Mouse (Mus musculus) brain, embryonic 14.5 days (tissue): ENCODE data around the gene Cyp1a1. TPM values are rescaled to one million over a fixed set of nuclear protein-coding genes. Genes with fewer than 3 reads are reported as not detected.

ENCODE experiments used
- DNase-seq: peaks from one replicate; pipeline ENCODE4 v3.0.0-alpha.2; 2011; ENCODE audit warnings: low read depth
- CTCF ChIP-seq: fragments of 200-500 bp; IDR thresholded peaks from 2 replicates; pipeline ENCODE4 v1.5.1; 2012; ENCODE audit warnings: inconsistent platforms, mild to moderate bottlenecking, moderate library complexity, borderline replicate concordance; ENCODE audit not compliant: insufficient read depth, insufficient read length; ENCODE audit errors: extremely low read depth
- POLR2A ChIP-seq: fragments of 200-500 bp; IDR thresholded peaks from 2 replicates; pipeline ENCODE4 v1.6.1; 2012; ENCODE audit warnings: mild to moderate bottlenecking, inconsistent platforms, borderline replicate concordance; ENCODE audit not compliant: poor library complexity, insufficient read depth, insufficient read length, severe bottlenecking; ENCODE audit errors: extremely low read depth
- polyA plus RNA-seq: library from polyadenylated mRNA; depleted of rRNA; stranded (reverse); fragments of >200 nt; gene quantifications from 2 replicates; pipeline ENCODE4 v1.2.3, GENCODE M21; 2012

Cyp1a1 gene
- polyA plus RNA-seq, 1 experiment = 0.14 TPM

DNA sequence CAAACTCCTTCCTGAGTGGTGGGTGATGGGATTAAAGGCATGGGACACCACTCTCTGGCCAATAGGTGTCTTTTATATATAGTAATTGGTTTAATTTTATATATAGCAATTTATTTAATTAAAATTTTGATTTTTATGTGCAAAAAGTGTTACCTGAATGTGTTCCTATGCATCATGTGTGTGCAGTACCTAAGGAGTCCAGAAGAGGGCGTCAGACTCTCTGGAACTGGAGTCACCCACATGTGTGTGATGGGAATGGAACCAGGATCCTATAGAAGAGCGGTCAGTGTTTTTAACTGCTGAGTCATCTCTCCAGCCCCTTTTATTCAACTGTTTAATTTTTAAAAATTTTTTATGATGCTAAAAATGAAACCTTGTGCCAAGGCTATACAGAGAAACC is 24.5 kb downstream of the Cyp1a1 start:
- DNase-seq = no peak
- TF ChIP-seq POLR2A (no peak), CTCF (peak; percentile 36; the same call in 1 of the 2 replicates)

DNA sequence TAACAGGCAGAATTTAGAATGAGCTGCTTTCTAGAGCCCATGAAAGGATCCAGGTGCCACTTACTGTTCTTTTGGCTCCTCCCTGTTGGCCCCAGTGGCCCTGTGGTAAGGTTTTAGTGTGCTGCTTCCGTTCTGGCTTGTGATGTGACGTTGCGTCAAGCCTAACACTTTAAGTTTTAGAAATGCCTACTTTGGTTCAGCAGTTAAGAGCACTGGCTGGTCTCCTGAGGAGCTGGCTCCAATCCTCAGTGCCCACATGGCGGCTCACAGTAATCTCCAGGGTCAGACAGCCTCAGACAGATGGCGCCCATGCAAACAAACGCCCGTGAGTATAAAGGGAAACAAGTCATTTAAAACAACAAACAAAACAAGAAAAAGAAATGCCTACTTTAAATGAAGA is 30.7 kb downstream of the Cyp1a1 start:
- TF ChIP-seq CTCF (no peak), POLR2A (no peak)
- DNase-seq = peak; percentile 27

DNA sequence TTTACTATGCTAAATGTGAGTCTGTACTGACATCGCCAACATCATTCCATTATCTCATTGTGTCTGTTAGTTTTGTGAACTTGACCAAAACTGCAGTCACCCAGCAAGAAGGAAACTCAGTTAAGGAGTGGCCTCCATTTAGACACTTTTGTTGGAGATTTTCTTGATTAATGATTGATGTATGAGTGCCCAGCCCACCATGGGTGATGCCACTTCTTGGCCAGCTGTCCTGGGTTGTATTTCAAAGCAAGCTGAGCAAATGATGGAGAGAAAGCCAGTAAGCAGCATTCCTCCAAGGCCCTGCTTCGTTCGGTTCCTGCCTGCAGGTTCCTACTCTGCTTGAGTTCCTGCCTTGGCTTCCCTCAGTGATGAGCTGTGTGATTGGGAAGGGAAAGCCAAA is 33.0 kb downstream of the Cyp1a1 start:
- DNase-seq = no peak
- no peak for TF ChIP-seq POLR2A
- TF ChIP-seq CTCF = no peak

DNA sequence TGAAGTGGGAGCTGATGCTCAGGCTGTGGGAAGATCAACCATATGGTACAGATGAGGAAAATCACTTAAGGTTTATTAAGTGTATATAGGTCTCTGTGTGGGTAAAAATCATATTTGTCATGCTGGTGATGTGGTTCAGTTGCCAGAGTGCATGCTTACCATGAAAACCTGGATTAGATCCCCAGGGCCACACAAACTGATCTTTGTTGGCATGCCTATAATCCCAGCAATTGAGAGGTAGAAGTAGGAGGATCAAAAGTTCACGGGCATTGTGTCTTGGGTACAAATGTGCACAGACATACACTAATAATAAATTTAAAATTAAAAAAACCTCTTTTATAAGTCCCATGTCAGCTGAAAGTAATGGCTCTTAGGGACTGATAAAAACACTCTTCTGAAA is 34.6 kb downstream of the Cyp1a1 start:
- no peak for DNase-seq
- no peak for TF ChIP-seq POLR2A
- no peak for TF ChIP-seq CTCF

DNA sequence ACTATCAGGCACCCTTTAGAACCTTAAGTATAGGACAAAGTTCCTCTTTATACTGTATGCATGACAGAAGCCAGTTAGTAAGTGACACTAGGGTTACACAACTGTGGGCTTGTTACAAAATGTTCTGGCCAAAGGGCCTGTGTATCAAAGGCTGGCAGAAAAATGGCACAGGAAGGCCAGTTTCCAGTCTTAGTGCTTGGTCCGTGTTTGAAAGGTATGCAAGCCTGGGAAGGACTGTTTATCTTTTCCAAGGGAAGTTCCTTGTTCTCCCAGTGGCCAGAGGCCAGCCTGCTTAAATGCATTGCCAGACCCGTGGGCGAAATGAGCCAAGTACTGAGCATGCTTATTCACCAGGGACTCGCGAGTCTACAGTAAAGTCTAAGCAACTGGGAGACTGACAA is 35.6 kb downstream of the Cyp1a1 start:
- peak; percentile 33 for DNase-seq

DNA sequence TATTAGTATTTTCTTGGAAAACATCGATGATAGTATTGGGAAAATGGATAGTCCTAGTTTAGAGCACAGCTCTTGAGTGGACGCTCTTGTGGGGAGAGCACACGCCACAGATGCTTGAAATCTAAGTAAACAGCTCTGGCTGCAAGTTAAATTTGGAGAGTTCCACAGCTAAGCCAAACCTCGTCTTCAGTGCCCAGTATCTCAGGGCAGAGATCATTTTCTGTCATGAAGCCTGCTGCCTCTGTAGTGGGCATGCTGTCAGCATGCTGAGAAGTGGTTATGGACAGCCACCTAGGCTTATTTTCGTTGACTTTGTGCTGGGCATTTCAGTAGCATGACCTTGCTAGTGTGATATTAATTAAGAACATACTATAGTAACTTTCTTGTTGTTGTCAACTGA is 36.1 kb downstream of the Cyp1a1 start:
- DNase-seq = no peak
- no peak for TF ChIP-seq CTCF
- no peak for TF ChIP-seq POLR2A

More for the DNA sequence above, 35.6 kb downstream of the Cyp1a1 start:
- TF ChIP-seq POLR2A (no peak), CTCF (no peak)

DNA sequence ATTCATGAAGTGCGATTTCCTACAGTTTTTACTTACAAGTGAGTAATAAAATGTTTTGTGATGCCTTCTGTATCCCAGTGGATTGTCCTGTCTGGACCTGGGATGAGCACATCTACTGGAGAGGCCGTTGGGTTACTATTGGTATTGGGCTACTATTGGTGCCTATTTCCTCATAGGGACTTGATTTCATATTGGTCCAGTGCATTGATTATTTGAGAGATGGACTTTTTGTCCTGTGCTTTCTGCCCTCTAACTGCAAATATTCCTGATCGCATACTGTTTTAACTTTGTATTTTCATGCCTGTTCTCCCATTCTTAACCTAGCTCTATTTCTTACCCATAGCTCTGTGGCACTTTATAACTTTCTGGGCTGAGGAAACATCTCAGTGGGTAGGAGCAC is 37.0 kb downstream of the Cyp1a1 start:
- TF ChIP-seq CTCF (no peak), POLR2A (no peak)
- DNase-seq = no peak

DNA sequence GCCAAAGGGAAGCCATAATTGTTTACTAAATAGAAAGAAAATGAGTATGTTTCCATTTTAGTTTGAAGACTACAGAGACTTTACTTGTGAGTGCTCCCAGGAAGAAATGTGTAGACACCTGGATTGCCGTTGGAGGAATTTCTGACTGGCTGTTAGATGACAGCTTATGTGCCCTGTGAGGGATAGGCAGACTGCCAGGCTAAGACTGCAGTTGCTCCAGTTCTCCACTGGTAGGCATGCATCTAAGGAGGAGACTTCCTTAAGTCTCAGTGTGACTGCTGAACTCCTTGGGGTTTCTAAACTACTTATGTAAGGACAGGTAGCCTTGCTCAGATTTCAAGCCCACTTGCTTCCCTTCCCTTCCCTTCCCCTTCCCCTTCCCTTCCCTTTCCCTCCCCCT is 40.6 kb downstream of the Cyp1a1 start:
- peak; percentile 4; the same call in 1 of the 2 replicates for TF ChIP-seq CTCF
- TF ChIP-seq POLR2A = no peak
- no peak for DNase-seq

DNA sequence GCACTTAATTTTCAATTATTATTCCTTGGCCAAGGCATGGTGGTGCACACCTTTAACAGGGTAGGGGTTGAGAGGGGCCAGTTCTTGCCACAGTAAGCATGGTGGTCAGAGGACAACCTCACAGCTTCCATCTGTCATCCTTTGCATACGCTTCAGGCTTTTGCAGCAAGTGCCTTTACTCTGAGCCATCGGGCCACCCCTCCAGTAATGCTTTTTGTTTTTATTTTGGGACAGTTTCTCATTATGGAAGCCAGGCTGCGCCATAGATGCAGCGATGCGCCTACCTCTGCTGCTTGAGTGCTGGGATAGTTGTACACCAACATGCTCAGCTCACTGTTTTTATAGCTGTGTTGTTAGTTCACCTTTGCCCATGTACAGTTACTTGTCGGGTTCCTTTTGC is 45.9 kb downstream of the Cyp1a1 start:
- DNase-seq = no peak
- no peak for TF ChIP-seq POLR2A
- no peak for TF ChIP-seq CTCF

DNA sequence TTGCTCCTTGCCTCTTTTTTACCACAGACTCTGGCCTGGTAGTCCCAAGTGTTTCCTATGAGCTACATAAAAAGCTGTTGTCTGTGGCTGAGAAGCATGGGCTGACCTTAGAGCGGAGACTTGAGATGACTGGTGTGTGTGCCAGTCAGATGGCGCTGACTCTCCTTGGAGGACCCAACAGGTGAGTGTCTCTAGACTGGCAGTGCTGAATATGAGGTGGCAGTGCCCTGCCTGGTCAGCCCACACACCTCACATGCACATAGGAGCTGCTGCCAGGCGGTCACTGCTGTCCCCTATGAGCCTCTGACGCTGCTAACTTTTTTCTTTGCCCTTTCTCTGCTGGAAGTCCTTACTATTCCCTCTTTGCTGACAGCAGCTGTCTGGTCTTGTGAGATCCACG is 52.1 kb downstream of the Cyp1a1 start:
- no peak for DNase-seq
- TF ChIP-seq CTCF (no peak), POLR2A (no peak)

DNA sequence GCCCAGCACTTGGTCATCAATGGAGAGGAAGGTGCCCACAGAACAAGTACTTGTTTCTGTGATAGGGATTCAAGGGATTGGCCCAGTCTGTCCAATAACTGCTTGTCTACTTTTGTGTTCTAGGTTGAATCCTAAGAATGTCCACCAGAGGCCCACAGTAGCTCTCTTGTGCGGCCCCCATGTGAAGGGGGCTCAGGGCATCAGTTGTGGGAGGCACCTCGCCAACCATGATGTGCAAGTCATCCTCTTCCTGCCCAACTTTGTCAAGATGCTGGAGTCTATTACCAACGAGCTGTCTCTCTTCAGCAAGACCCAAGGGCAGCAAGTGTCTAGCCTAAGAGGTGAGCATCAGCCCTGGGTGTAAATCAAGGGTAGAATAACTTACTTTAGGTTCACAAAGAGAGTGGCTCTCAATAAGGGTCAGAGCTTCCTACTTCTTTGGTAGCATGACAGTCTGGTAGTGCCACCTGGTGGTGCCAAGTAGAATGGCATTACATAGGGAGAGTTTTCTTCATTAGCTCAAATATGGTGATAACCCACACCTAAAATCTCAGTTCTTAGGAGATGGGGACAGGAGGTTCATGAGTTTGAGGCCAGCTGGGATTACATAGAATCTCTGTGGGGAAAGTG is 56.8 kb downstream of the Cyp1a1 start:
- TF ChIP-seq CTCF (peak; percentile 77; the same call in 1 of the 2 replicates), POLR2A (no peak)

DNA sequence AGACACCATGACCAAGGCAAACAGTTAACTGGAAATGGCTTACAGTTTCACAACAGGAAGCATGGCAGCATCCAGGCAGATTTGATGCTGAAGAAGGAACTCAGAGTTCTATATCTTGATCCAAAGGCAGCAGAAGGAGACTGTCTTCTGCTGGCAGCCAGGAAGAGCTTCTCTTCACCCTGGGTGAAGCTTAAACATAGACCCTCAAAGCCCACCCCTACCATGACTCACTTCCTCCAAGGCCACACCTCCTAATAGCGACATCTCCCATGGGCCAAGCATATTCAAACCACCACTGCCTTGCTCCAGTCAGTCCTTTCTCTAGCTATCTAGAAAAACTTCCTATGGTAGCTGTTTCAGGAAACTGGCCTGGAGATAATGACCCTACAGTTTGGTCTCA is 59.3 kb downstream of the Cyp1a1 start:
- DNase-seq = no peak
- TF ChIP-seq CTCF (no peak), POLR2A (no peak)

More for the DNA sequence above, 56.8 kb downstream of the Cyp1a1 start:
- peak; percentile 85 for DNase-seq
